Mouse (Mus musculus) left cerebral cortex, adult 8-10 months (tissue): ENCODE results near the gene Hsd17b3. TPM values are rescaled to one million over a fixed set of nuclear protein-coding genes. Genes with fewer than 3 reads are reported as not detected.

ENCODE experiments used
- DNase-seq, 2 experiments: peaks; one replicate each; pipeline ENCODE4 v3.0.0; 2022; ENCODE audit warnings: low spot score in 2 of 2
- total RNA-seq, 4 experiments: library from RNA; stranded (reverse); gene quantifications; 2 replicates each; pipeline ENCODE4 v1.2.4; 2022

The Hsd17b3 gene
- total RNA-seq, 4 experiments from 2014 or later: not detected

DNA sequence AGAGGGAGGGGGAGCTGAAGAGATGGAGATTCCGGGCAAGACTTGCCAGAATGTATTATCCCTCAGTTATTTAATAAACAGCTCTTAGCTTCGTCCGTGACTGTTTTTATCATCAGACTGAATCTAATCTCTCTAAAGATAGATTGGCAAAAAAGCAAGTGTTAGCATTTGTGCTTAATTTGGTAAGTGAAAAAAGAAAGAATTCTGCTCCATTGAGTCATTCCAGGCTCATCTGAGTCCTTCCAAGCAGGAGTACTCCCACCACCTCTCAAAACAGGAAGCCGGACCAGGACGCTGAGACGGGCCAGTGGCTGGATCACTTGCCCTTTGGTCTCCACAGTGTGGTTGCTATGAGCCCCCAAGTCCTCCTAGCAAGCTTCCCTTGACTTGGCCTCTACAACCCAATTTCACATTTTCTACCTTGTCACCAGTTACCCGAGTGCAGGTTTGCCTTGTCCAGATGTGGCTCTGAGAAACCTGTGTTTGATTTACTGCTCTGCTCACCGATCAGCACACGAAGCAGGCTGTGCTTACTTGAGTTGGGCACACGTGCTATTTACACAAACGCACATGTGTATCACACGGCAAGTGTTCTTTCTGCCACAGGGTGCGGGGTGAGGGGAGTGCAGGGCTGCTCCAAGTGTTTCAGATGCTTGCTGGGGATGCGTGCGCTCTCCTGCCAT, 66.1 kb downstream of the Hsd17b3 start:
- no peak for DNase-seq

DNA sequence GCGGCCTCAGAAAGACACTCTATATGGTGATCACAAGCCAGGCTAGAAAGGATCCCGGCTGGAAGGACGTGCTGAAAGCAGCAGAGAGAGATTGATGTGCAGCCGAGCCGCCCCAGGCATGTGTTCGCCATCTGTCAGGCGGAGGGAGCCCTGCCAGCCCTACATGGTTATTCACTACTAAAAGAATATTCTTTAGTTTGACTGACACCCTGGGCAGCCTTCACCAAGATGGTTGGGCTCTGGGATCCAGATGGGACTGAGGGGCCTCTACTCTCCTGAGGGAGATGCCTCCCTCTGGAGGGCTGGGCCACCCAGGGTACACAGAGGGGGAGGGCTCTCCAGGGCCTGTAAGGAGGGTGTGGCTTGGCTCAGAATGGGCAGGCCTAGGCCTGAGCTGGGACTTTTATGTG, 68.1 kb downstream of the Hsd17b3 start:
- DNase-seq: peak; percentile 21 to 71

DNA sequence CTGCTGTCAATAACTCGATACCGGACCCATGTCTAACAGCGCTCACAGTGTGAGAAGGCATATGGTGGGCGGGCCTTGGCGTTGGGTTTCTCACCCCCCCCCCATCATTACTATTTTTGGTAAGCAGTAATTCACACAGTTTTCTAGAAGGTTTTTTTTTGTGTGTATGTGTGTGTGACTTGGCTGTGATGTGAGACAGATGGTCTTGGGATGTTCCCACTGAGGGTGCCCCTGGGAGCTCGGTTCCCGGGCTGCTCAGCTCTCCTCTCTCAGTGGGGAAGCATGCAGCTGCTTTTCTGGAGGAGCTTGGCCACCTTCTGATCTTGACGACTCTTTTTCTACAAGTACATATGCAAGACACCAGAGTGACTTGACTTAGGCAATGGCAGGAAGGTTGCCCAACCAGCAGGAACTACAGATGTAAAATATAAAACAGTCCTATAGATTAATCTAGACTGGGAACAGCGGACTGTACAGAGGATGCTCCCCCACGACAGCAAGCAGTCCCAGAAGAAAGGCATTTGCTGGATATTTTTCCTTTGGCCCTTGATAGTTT, 70.4 kb downstream of the Hsd17b3 start:
- no peak for DNase-seq

DNA sequence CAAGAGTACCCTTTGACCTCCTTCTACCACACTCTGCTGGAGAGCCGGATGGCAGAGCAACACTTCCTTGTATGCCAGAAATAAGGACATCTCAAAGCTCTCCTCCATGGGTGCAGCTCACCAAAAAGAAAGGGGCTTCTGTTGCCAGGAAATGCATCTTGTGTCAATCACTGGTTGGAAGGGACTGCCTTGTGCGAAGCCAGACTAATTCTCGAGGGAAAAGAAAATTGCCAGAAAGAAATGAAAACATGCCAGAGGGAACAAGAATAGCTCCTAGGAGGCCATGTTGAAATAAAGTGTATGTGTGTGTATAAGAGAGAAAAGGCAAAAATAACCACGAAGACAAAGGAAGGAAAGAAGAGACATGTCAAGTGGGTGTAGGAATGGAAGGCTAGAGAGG, 73.0 kb downstream of the Hsd17b3 start:
- DNase-seq: no peak

DNA sequence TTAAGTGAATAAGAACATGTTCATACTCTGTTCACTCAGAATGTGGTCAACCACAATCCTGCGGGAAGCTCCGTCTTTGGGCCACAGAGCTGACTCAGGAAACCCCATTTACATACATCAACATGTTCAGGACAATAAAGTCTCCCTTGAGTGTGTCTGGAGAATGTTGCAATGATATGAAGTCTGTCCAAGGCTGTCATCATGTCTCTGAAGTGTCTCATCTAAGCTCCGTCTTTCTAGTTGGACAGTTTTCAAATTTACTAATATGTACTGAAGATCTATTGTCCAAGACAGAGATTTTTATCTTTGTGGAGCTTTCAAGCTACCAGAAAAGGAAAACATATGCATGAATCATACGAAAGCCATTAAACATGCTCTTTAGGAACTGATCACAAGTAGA, 77.9 kb downstream of the Hsd17b3 start:
- DNase-seq: no peak

Other genes starting within 250 kb of the Hsd17b3 start
- gene Slc35d2, start 40.1 kb upstream of the Hsd17b3 start, total RNA-seq: 1 to 10 TPM in 2 of 4 experiments, under 1 TPM in 2; 0.46 to 2.2 (median 1.2) TPM
- 10 to 100 TPM; 24.5 to 27.7 (median 25.8) TPM for gene Zfp367, start 64.0 kb upstream of the Hsd17b3 start, total RNA-seq
- 100 to 1,000 TPM; 194 to 218 (median 205) TPM for gene Habp4, start 72.6 kb upstream of the Hsd17b3 start, total RNA-seq
- gene Cdc14b, start 186.1 kb upstream of the Hsd17b3 start, total RNA-seq: 10 to 100 TPM; 15.0 to 21.0 (median 19.1) TPM
- 10 to 100 TPM; 21.0 to 23.6 (median 23.1) TPM for gene Aaed1, start 223.5 kb upstream of the Hsd17b3 start, total RNA-seq